Mouse (Mus musculus): ENCODE measurements at regions not wholly inside any gene's neighbourhood (a gene's known extent, or its start where the extent isn't known, plus 50 kb on each side); places are given as distances from the start of the nearest gene placed in this dataset.

DNA sequence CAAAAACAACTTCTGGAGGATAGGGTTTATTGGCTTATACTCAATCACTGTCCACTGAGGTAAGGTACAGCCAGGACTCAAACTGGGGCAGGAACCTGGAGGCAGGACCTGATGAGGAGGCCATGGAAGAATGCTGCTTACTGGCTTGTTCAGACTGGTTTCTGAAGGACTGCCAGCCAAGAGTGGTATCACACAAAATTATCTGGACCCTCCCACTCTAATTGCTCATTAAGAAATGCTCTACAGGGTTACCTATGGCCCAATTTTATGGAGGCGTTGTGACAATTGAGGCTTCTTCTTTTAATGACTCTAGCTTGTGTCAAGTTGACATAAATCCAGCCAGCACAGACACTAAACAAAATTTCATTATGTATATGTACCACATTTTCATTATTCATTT lies 158.5 kb upstream of the Gm11042 start:
- 92% methylated on average over 1 of the region's 1 CpGs for WGBS
- no peak for ATAC-seq (ENCODE audit: low FRiP score, low TSS enrichment)

DNA sequence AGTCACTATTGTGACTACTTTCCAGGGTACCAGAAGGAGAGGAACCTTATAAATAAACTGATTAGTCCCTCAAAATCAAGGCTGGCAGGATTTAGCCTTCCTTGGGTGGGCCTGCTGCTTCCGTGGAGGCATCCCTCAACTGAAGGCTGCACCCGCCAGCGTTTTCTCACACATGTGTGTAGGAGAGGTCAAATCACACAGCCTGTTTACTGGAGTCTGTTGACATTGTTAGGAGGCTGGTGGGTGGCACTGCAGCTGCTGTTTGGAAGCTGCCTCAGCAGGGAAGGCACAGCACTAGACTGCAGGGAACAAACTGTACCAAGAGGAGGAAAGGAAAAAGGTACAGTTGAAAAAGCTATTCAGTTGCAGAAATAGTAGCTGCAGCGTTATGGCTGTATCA lies 142.3 kb upstream of the Gm11042 start:
- no peak overlapping the region for H3K4me3 ChIP-seq (replicated peaks; ENCODE audit: low read depth, low read length)
- 34% methylated on average over 4 of the region's 4 CpGs for WGBS
- no peaks in the 10 kb centered on the region for H3K27me3 ChIP-seq (ENCODE audit: control insufficient read depth, insufficient read depth, low read length)
- H3K9ac ChIP-seq (replicated peaks; ENCODE audit: low read length) = no peak overlapping the region
- H3K27ac ChIP-seq (replicated peaks; ENCODE audit: low read depth, low read length) = no peak overlapping the region
- no peak for DNase-seq
- no peak for ATAC-seq (ENCODE audit: low FRiP score, low TSS enrichment)
- no peaks in the 10 kb centered on the region for H3K9me3 ChIP-seq (ENCODE audit: control insufficient read depth, low read length)
- no peak overlapping the region for H3K4me2 ChIP-seq (ENCODE audit: low read length)
- H3K36me3 ChIP-seq (ENCODE audit: control insufficient read depth, insufficient read depth, low read length) = no peaks in the 10 kb centered on the region
- H3K4me1 ChIP-seq (ENCODE audit: control insufficient read depth, insufficient read depth, low read length) = peaks cover 4% of the 10 kb centered on the region; the same call in 1 of the 2 replicates

More for the DNA sequence above, 158.5 kb upstream of the Gm11042 start:
- Histone ChIP-seq H3K27ac (replicated peaks; ENCODE audit: low read depth, low read length) (no peak overlapping the region), H3K9me3 (ENCODE audit: control insufficient read depth, low read length) (no peaks in the 10 kb centered on the region), H3K4me1 (ENCODE audit: control insufficient read depth, insufficient read depth, low read length) (no peaks in the 10 kb centered on the region), H3K27me3 (ENCODE audit: control insufficient read depth, insufficient read depth, low read length) (no peaks in the 10 kb centered on the region), H3K4me2 (ENCODE audit: low read length) (no peak overlapping the region), H3K9ac (replicated peaks; ENCODE audit: low read length) (no peak overlapping the region), H3K4me3 (replicated peaks; ENCODE audit: low read depth, low read length) (no peak overlapping the region), H3K36me3 (ENCODE audit: control insufficient read depth, insufficient read depth, low read length) (no peaks in the 10 kb centered on the region)
- no peak for DNase-seq

DNA sequence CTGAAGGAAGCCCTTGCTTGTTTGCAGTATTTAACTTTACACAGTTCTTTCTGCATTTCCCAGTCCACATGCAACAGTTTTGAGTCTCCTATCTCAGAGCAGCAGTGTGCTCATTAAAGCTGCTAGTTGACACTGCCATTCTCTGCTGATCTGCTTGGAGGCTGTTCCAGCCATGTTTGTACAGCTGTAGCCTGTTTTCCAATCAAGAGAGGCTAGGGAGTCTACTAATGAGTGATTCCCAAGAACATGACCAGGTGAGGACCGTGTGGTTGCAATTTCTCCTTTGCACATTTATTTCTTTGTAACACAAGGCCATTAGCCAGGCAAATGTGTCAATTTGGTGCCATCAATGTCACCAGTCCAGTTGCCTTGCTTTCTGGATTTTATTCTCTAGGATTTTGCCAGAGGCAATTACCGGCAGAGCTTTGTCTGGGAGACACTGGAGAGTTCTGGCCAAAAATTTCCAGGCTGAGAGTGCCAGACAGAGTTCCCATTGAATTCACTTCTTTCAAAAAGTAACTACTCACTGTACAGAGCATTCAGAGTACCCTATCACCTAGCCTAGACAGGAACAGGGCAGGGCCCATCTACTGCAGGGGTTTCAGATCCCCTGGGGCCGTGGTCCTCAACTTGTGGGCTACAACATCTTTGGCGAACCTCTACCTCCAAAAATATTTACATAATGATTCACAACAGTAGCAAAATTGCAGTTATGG lies 136.3 kb upstream of the Gm11042 start:
- no peak for ATAC-seq (ENCODE audit: low FRiP score, low TSS enrichment)

DNA sequence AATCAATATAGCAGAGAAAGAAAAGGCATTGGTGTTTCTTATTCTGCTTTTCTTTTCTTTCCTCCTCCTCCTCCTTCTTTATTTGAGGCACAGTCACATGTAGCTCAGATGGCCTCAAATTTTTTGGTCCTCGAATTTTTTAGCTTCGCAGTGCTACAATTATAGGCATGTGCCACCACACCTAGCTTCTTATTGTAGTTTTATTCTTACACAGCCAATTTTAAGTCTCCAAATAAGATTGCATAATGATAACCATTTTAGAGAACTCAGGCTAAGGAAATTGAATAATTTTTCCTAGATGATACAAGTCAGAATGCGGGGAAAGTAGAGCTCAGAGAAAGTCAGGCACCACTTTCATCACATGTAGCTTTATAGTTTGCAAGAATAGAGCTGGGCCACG lies 132.1 kb upstream of the Gm11042 start:
- Histone ChIP-seq H3K4me2 (ENCODE audit: low read length) (no peak overlapping the region), H3K9me3 (ENCODE audit: control insufficient read depth, low read length) (no peaks in the 10 kb centered on the region), H3K9ac (replicated peaks; ENCODE audit: low read length) (no peak overlapping the region), H3K27ac (replicated peaks; ENCODE audit: low read depth, low read length) (no peak overlapping the region), H3K27me3 (ENCODE audit: control insufficient read depth, insufficient read depth, low read length) (no peaks in the 10 kb centered on the region), H3K4me1 (ENCODE audit: control insufficient read depth, insufficient read depth, low read length) (peaks cover 5% of the 10 kb centered on the region), H3K36me3 (ENCODE audit: control insufficient read depth, insufficient read depth, low read length) (no peaks in the 10 kb centered on the region), H3K4me3 (replicated peaks; ENCODE audit: low read depth, low read length) (no peak overlapping the region)
- ATAC-seq (ENCODE audit: low FRiP score, low TSS enrichment) (no peak), DNase-seq (no peak)
- 83% methylated on average over 4 of the region's 4 CpGs for WGBS

More for the DNA sequence above, 136.3 kb upstream of the Gm11042 start:
- Histone ChIP-seq H3K4me3 (replicated peaks; ENCODE audit: low read depth, low read length) (no peak overlapping the region), H3K4me1 (ENCODE audit: control insufficient read depth, insufficient read depth, low read length) (peaks cover 5% of the 10 kb centered on the region), H3K4me2 (ENCODE audit: low read length) (no peak overlapping the region), H3K36me3 (ENCODE audit: control insufficient read depth, insufficient read depth, low read length) (no peaks in the 10 kb centered on the region), H3K27ac (replicated peaks; ENCODE audit: low read depth, low read length) (no peak overlapping the region), H3K9ac (replicated peaks; ENCODE audit: low read length) (no peak overlapping the region), H3K9me3 (ENCODE audit: control insufficient read depth, low read length) (no peaks in the 10 kb centered on the region), H3K27me3 (ENCODE audit: control insufficient read depth, insufficient read depth, low read length) (no peaks in the 10 kb centered on the region)
- DNase-seq = no peak
- WGBS = 70% methylated on average over 4 of the region's 4 CpGs

DNA sequence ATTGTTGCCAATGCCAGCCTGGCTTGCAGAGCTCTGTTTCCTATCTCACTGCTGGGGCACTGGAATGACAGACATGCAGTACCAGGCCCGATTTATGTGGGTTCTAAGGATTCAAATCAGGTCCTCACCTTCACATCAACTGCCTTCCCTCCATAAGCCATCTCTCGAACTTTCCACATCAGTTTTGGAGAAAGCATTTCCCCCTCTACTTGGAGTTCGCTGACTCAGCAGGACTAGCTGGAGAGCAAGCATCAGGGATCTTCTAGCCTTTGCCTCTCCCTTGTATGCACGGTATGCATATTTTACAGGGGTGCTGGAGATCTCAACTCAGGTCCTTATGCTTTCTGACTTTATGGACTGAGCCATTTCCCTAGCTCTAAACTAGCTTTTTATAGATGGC lies 118.7 kb upstream of the Gm11042 start:
- Histone ChIP-seq H3K4me2 (ENCODE audit: low read length) (no peak overlapping the region), H3K4me1 (ENCODE audit: control insufficient read depth, insufficient read depth, low read length) (no peaks in the 10 kb centered on the region), H3K4me3 (replicated peaks; ENCODE audit: low read depth, low read length) (no peak overlapping the region), H3K27ac (replicated peaks; ENCODE audit: low read depth, low read length) (no peak overlapping the region), H3K36me3 (ENCODE audit: control insufficient read depth, insufficient read depth, low read length) (no peaks in the 10 kb centered on the region), H3K9me3 (ENCODE audit: control insufficient read depth, low read length) (no peaks in the 10 kb centered on the region), H3K27me3 (ENCODE audit: control insufficient read depth, insufficient read depth, low read length) (no peaks in the 10 kb centered on the region), H3K9ac (replicated peaks; ENCODE audit: low read length) (no peak overlapping the region)
- 89% methylated on average over 4 of the region's 4 CpGs for WGBS
- ATAC-seq (ENCODE audit: low FRiP score, low TSS enrichment) (no peak), DNase-seq (no peak)

DNA sequence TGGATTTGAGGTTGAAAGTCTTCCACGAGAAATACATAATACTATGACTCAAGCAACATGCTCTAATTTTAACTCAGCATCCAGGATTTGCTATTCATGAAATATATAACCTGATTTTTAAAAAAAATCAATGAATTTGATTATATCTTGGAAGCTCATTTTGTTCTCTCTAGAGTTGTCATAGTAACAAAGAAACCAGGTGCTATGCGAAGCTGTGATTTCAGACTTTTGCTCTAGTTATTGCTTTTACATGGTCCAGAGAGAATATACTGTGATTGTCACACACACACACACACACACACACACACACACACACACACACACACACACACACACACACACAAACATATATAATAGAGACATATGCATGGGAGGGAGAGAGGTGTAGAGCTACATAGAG lies 98.5 kb upstream of the Gm11042 start:
- H3K4me2 ChIP-seq (ENCODE audit: low read length) = no peak overlapping the region
- H3K27ac ChIP-seq (replicated peaks; ENCODE audit: low read depth, low read length) = no peak overlapping the region
- H3K27me3 ChIP-seq (ENCODE audit: control insufficient read depth, insufficient read depth, low read length) = no peaks in the 10 kb centered on the region
- H3K36me3 ChIP-seq (ENCODE audit: control insufficient read depth, insufficient read depth, low read length) = no peaks in the 10 kb centered on the region
- no peaks in the 10 kb centered on the region for H3K9me3 ChIP-seq (ENCODE audit: control insufficient read depth, low read length)
- peak; percentile 15 for DNase-seq
- H3K4me1 ChIP-seq (ENCODE audit: control insufficient read depth, insufficient read depth, low read length) = no peaks in the 10 kb centered on the region
- no peak overlapping the region for H3K9ac ChIP-seq (replicated peaks; ENCODE audit: low read length)
- ATAC-seq (ENCODE audit: low FRiP score, low TSS enrichment) = no peak
- 76% methylated on average over 2 of the region's 2 CpGs for WGBS
- H3K4me3 ChIP-seq (replicated peaks; ENCODE audit: low read depth, low read length) = no peak overlapping the region

DNA sequence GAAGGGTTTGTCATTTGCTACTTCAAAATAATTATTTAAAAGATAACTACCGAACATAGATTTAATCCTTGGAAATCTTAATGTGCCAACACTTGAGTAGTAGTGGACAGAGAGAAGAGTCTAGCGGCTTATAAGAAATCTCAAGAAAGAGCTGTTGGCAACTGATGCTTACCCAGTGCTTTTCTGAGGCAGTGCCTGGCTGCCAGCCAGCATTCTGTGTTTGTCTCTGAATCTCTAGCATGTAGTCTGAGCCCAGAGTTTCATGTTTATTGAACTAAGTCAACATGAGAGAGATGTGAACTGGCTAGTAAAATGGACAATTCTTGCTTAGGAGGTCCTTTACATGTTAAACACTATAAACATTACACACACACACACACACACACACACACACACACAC lies 94.3 kb upstream of the Gm11042 start:
- ATAC-seq (ENCODE audit: low FRiP score, low TSS enrichment) (no peak), DNase-seq (peak; percentile 30)
- Histone ChIP-seq H3K27ac (replicated peaks; ENCODE audit: low read depth, low read length) (no peak overlapping the region), H3K36me3 (ENCODE audit: control insufficient read depth, insufficient read depth, low read length) (no peaks in the 10 kb centered on the region), H3K9me3 (ENCODE audit: control insufficient read depth, low read length) (no peaks in the 10 kb centered on the region), H3K27me3 (ENCODE audit: control insufficient read depth, insufficient read depth, low read length) (no peaks in the 10 kb centered on the region), H3K4me2 (ENCODE audit: low read length) (no peak overlapping the region), H3K9ac (replicated peaks; ENCODE audit: low read length) (no peak overlapping the region), H3K4me3 (replicated peaks; ENCODE audit: low read depth, low read length) (no peak overlapping the region), H3K4me1 (ENCODE audit: control insufficient read depth, insufficient read depth, low read length) (no peaks in the 10 kb centered on the region)
- WGBS = 84% methylated on average over 2 of the region's 2 CpGs

DNA sequence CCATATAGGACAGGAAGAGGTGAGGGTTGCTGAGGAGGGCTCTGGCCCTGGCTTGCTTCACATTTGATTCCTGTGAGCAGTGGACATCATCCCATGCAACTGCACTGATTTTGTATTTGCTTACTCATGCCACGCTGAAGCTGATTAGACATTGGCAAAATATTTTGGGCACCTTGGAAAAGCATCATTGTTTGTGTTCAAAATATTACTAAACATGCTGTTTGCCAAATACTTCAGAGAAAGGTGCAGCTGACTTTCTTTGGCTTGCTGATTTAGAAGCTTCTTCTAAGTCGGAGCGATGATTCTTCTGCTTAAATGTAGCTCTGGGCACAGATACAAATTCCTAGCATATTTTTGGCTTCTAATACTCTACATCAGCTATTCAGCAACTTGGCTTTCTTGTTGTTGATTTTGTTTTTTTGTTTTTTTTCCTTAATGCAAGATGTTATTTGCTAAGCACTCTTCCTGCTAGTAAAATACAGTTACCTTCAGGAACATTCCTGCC lies 91.4 kb upstream of the Gm11042 start:
- Histone ChIP-seq H3K27me3 (ENCODE audit: control insufficient read depth, insufficient read depth, low read length) (no peaks in the 10 kb centered on the region), H3K9ac (replicated peaks; ENCODE audit: low read length) (no peak overlapping the region), H3K36me3 (ENCODE audit: control insufficient read depth, insufficient read depth, low read length) (no peaks in the 10 kb centered on the region), H3K4me2 (ENCODE audit: low read length) (no peak overlapping the region), H3K4me3 (replicated peaks; ENCODE audit: low read depth, low read length) (no peak overlapping the region), H3K4me1 (ENCODE audit: control insufficient read depth, insufficient read depth, low read length) (no peaks in the 10 kb centered on the region), H3K27ac (replicated peaks; ENCODE audit: low read depth, low read length) (no peak overlapping the region), H3K9me3 (ENCODE audit: control insufficient read depth, low read length) (no peaks in the 10 kb centered on the region)
- WGBS = 91% methylated on average over 3 of the region's 3 CpGs
- DNase-seq (no peak), ATAC-seq (ENCODE audit: low FRiP score, low TSS enrichment) (no peak)

DNA sequence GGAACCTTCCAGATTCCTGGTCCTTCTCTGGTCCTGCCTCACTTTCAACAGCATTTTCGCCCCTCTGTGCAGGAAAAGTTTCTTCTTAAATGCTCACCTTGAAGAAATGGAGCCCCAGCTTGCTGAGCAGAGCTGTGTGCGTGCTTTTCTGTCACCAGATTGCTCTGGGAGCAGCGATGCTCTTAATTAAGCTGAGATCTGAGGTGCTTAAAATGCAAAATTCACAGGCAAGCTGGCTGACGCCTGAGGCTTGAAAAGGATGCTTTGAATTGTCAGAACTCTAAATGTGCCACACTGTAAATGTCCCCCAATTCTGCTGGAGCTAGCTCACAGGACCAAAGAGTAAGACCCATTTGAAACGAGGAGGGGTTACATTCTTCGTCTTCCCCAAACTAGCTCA lies 73.6 kb upstream of the Gm11042 start:
- no peak overlapping the region for H3K4me2 ChIP-seq (ENCODE audit: low read length)
- no peaks in the 10 kb centered on the region for H3K9me3 ChIP-seq (ENCODE audit: control insufficient read depth, low read length)
- ATAC-seq (ENCODE audit: low FRiP score, low TSS enrichment) (no peak), DNase-seq (peak; percentile 48)
- no peak overlapping the region for H3K4me3 ChIP-seq (replicated peaks; ENCODE audit: low read depth, low read length)
- H3K36me3 ChIP-seq (ENCODE audit: control insufficient read depth, insufficient read depth, low read length) = no peaks in the 10 kb centered on the region
- H3K27me3 ChIP-seq (ENCODE audit: control insufficient read depth, insufficient read depth, low read length) = no peaks in the 10 kb centered on the region
- no peak overlapping the region for H3K27ac ChIP-seq (replicated peaks; ENCODE audit: low read depth, low read length)
- WGBS = 68% methylated on average over 6 of the region's 6 CpGs
- H3K9ac ChIP-seq (replicated peaks; ENCODE audit: low read length) = no peak overlapping the region
- H3K4me1 ChIP-seq (ENCODE audit: control insufficient read depth, insufficient read depth, low read length) = no peaks in the 10 kb centered on the region
